Mouse (Mus musculus) naive thymus-derived CD4-positive, alpha-beta T cell, adult 5 months (primary cell): ENCODE results near the gene Ets2. TPM values are rescaled to one million over a fixed set of nuclear protein-coding genes. Genes with fewer than 3 reads are reported as not detected.

ENCODE experiments used
- polyA plus RNA-seq: library from polyadenylated mRNA; unstranded; fragments of 100-300 nt; shearing (Covaris generic); gene quantifications from one replicate; pipeline ENCODE4 v1.2.1, GENCODE M21; 2017

The Ets2 gene
- polyA plus RNA-seq = 137 TPM

GRCm38 (mm10) chr16:95701802-95702561, at the start of gene Ets2:
Gene Ets2, plus strand, starts transcription at chr16:95702075.

Other genes starting within 250 kb of the Ets2 start
- not detected for gene Erg, start 115.5 kb upstream of the Ets2 start, polyA plus RNA-seq